ENCODE assay signal across 23 mouse cellular contexts in the genomic region with DNA sequence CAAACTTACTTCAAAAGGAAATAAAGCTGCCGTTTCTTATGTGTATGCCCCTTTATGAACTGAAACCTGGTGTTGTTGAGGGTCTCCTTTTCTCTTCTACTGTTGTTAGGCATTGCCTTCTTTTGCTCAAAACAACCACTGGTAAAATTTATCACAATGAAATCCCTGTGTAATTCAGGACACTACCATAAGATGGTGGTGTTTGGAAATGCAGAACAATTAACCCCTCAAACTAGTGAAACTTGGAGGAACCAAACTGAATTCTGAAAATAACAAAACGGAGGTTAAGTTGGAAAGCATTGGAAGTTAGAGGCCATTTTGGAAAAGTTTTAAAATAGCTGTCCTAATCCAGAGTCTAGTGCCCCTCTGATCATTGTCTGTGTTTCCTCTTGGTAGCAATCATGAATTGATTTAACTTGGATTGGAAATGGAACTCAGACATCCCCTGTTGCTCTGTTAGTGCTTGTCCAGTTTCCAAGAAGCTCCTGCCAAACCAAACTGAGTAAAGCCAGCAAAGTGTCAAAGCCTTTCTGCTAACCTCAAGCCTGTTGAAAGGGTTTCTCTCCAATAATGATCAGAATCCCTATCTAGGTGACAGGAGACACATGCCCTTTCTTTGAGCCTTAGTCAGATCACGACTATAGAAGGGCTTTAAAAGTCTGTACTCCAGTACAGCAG.
A peak's percentile ranks its signal among the peaks of the same experiment; 100 is the strongest.
DNase-seq lines count a peak whose midpoint lies in the region; ATAC-seq and TF ChIP-seq lines count a peak whose summit lies in the region.
"Had no signal": no experiment of that assay in that cellular context is flagged by ENCODE, and none has a peak within 500 bp of the region (broad histone marks: within the 10 kb centered on the region; RNA-seq: fewer than 3 reads in every experiment).

No protein-coding gene starts in this region.

- peak; percentile 41; the same call in 1 of the 2 replicates for TF ChIP-seq CTCF in kidney, postnatal 0 days (IDR thresholded peaks at IDR 0.05; ENCODE audit: low read depth)
- peak; percentile 51 for TF ChIP-seq CTCF in midbrain, postnatal 0 days (IDR thresholded peaks at IDR 0.05)
- TF ChIP-seq CTCF in brain, embryonic 14.5 days (IDR thresholded peaks at IDR 0.05; ENCODE audit: borderline replicate concordance, extremely low read depth, insufficient read depth, insufficient read length), result no peak

- H3K9ac ChIP-seq in forebrain, embryonic 14.5 days (ENCODE audit: low read length), result no peak overlapping the region
- H3K9ac ChIP-seq in forebrain, embryonic 11.5 days (ENCODE audit: low read length), result no peak overlapping the region
- no peak overlapping the region for H3K9ac ChIP-seq in kidney, postnatal 0 days (ENCODE audit: low read depth, low read length)
- no peak overlapping the region for H3K9ac ChIP-seq in kidney, embryonic 14.5 days (ENCODE audit: low read depth, low read length)
- H3K9ac ChIP-seq in midbrain, postnatal 0 days (replicated peaks; ENCODE audit: low read length, poor library complexity, severe bottlenecking), result no peak overlapping the region
- no peak overlapping the region for H3K9ac ChIP-seq in midbrain, embryonic 15.5 days
- H3K9ac ChIP-seq: embryonic facial prominence, embryonic 15.5 days; hindbrain, embryonic 14.5 days; limb, embryonic 13.5 days; liver, embryonic 14.5 days had no signal

- no peaks in the 10 kb centered on the region for H3K4me1 ChIP-seq in forebrain, embryonic 14.5 days (ENCODE audit: control insufficient read depth, insufficient read depth, low read length)
- H3K4me1 ChIP-seq in forebrain, embryonic 11.5 days (replicated peaks; ENCODE audit: control insufficient read depth, insufficient read depth, low read length), result no peaks in the 10 kb centered on the region
- H3K4me1 ChIP-seq in kidney, postnatal 0 days (replicated peaks; ENCODE audit: insufficient read depth, low read length), result no peaks in the 10 kb centered on the region
- no peaks in the 10 kb centered on the region for H3K4me1 ChIP-seq in kidney, embryonic 14.5 days (ENCODE audit: control insufficient read depth, insufficient read depth, low read length)
- no peaks in the 10 kb centered on the region for H3K4me1 ChIP-seq in midbrain, postnatal 0 days (ENCODE audit: insufficient read depth, low read length)
- no peaks in the 10 kb centered on the region for H3K4me1 ChIP-seq in midbrain, embryonic 15.5 days
- H3K4me1 ChIP-seq: embryonic facial prominence, embryonic 15.5 days; forebrain, embryonic 10.5 days; limb, embryonic 13.5 days had no signal

- H3K4me3 ChIP-seq in forebrain, embryonic 14.5 days (ENCODE audit: low read depth, low read length), result no peak overlapping the region
- H3K4me3 ChIP-seq in forebrain, embryonic 11.5 days (ENCODE audit: low read depth, low read length), result no peak overlapping the region
- H3K4me3 ChIP-seq in kidney, postnatal 0 days (replicated peaks; ENCODE audit: low read depth, low read length), result no peak overlapping the region
- H3K4me3 ChIP-seq in kidney, embryonic 14.5 days (ENCODE audit: low read length), result no peak overlapping the region
- H3K4me3 ChIP-seq in midbrain, postnatal 0 days (ENCODE audit: low read depth, low read length), result no peak overlapping the region
- no peak overlapping the region for H3K4me3 ChIP-seq in midbrain, embryonic 15.5 days
- H3K4me3 ChIP-seq: embryonic facial prominence, embryonic 15.5 days; forebrain, embryonic 10.5 days; gastrocnemius, adult 2 months; limb, embryonic 13.5 days had no signal

- H3K4me2 ChIP-seq in forebrain, embryonic 14.5 days (ENCODE audit: low read length), result no peak overlapping the region
- H3K4me2 ChIP-seq in forebrain, embryonic 11.5 days (ENCODE audit: low read depth, low read length, severe bottlenecking), result no peak overlapping the region
- no peak overlapping the region for H3K4me2 ChIP-seq in kidney, postnatal 0 days (ENCODE audit: low read length)
- no peak overlapping the region for H3K4me2 ChIP-seq in kidney, embryonic 14.5 days (replicated peaks; ENCODE audit: low read depth, low read length)
- H3K4me2 ChIP-seq in midbrain, postnatal 0 days (ENCODE audit: low read depth, low read length, poor library complexity, severe bottlenecking), result no peak overlapping the region
- no peak overlapping the region for H3K4me2 ChIP-seq in midbrain, embryonic 15.5 days
- H3K4me2 ChIP-seq: embryonic facial prominence, embryonic 15.5 days; hindbrain, embryonic 14.5 days; limb, embryonic 13.5 days had no signal

- no peak for ATAC-seq in forebrain, embryonic 14.5 days
- no peak for ATAC-seq in forebrain, embryonic 11.5 days (replicated peaks; ENCODE audit: low FRiP score)
- ATAC-seq in kidney, postnatal 0 days (replicated peaks; ENCODE audit: low FRiP score, low read depth), result no peak
- no peak for ATAC-seq in kidney, embryonic 14.5 days (ENCODE audit: low FRiP score, low TSS enrichment)
- ATAC-seq in midbrain, postnatal 0 days (ENCODE audit: low FRiP score), result no peak
- no peak for ATAC-seq in midbrain, embryonic 15.5 days (replicated peaks)
- ATAC-seq in megakaryocyte progenitor cell, adult 5-6 weeks (replicated peaks; ENCODE audit: poor library complexity), result no peak
- ATAC-seq: midbrain, embryonic 16.5 days had no signal

- DNase-seq in forebrain, embryonic 14.5 days (ENCODE audit: low spot score), result peak; percentile 9
- DNase-seq in forebrain, embryonic 11.5 days (ENCODE audit: low spot score), result no peak
- DNase-seq in kidney, postnatal 0 days (ENCODE audit: low spot score), result peak; percentile 5
- DNase-seq in midbrain, postnatal 0 days (ENCODE audit: low spot score), result peak; percentile 36
- DNase-seq in brain, embryonic 14.5 days (ENCODE audit: low read depth), result peak; percentile 44
- DNase-seq: adrenal gland, adult 2 months; cerebellum, adult 11-12 months; embryo, embryonic 11 days; gastrocnemius, adult 2 months; heart, adult 11 months; kidney, adult 11 months; kidney, postnatal 14 days; thymus, postnatal 25 days had no signal

- H3K9me3 ChIP-seq in forebrain, embryonic 14.5 days (replicated peaks; ENCODE audit: control insufficient read depth, low read length), result no peaks in the 10 kb centered on the region
- no peaks in the 10 kb centered on the region for H3K9me3 ChIP-seq in forebrain, embryonic 11.5 days (ENCODE audit: control insufficient read depth, low read length)
- H3K9me3 ChIP-seq in kidney, postnatal 0 days (replicated peaks; ENCODE audit: low read length), result no peaks in the 10 kb centered on the region
- H3K9me3 ChIP-seq in kidney, embryonic 14.5 days (ENCODE audit: control insufficient read depth, low read length), result no peaks in the 10 kb centered on the region
- H3K9me3 ChIP-seq in midbrain, postnatal 0 days (ENCODE audit: low read length), result no peaks in the 10 kb centered on the region
- no peaks in the 10 kb centered on the region for H3K9me3 ChIP-seq in midbrain, embryonic 15.5 days
- H3K9me3 ChIP-seq: embryonic facial prominence, embryonic 15.5 days; forebrain, embryonic 10.5 days; G1E; limb, embryonic 13.5 days had no signal

- H3K36me3 ChIP-seq in forebrain, embryonic 14.5 days (ENCODE audit: control insufficient read depth, insufficient read depth, low read length), result no peaks in the 10 kb centered on the region
- H3K36me3 ChIP-seq in forebrain, embryonic 11.5 days (ENCODE audit: control insufficient read depth, insufficient read depth, low read length), result no peaks in the 10 kb centered on the region
- no peaks in the 10 kb centered on the region for H3K36me3 ChIP-seq in kidney, postnatal 0 days (ENCODE audit: insufficient read depth, low read length)
- no peaks in the 10 kb centered on the region for H3K36me3 ChIP-seq in kidney, embryonic 14.5 days (ENCODE audit: control insufficient read depth, insufficient read depth, low read length)
- no peaks in the 10 kb centered on the region for H3K36me3 ChIP-seq in midbrain, postnatal 0 days (ENCODE audit: insufficient read depth, low read length)
- H3K36me3 ChIP-seq in midbrain, embryonic 15.5 days (replicated peaks), result no peaks in the 10 kb centered on the region
- H3K36me3 ChIP-seq: embryonic facial prominence, embryonic 15.5 days; forebrain, embryonic 10.5 days; G1E; limb, embryonic 13.5 days had no signal

- H3K27ac ChIP-seq in forebrain, embryonic 14.5 days (ENCODE audit: low read depth, low read length), result no peak overlapping the region
- no peak overlapping the region for H3K27ac ChIP-seq in forebrain, embryonic 11.5 days (ENCODE audit: low read depth, low read length)
- H3K27ac ChIP-seq in kidney, postnatal 0 days, result no peak overlapping the region
- no peak overlapping the region for H3K27ac ChIP-seq in kidney, embryonic 14.5 days (ENCODE audit: low read depth, low read length)
- H3K27ac ChIP-seq in midbrain, postnatal 0 days (ENCODE audit: low read depth, low read length), result no peak overlapping the region
- H3K27ac ChIP-seq in midbrain, embryonic 15.5 days, result no peak overlapping the region
- H3K27ac ChIP-seq: embryonic facial prominence, embryonic 15.5 days; forebrain, embryonic 10.5 days; gastrocnemius, adult 2 months; hindbrain, embryonic 14.5 days; limb, embryonic 13.5 days; liver, embryonic 14.5 days had no signal

- WGBS in forebrain, embryonic 14.5 days, result 63% methylated on average over 3 of the region's 3 CpGs
- 69% methylated on average over 3 of the region's 3 CpGs for WGBS in forebrain, embryonic 11.5 days
- WGBS in kidney, postnatal 0 days, result 69% methylated on average over 3 of the region's 3 CpGs
- 70% methylated on average over 3 of the region's 3 CpGs for WGBS in kidney, embryonic 14.5 days
- WGBS in midbrain, postnatal 0 days, result 59% methylated on average over 3 of the region's 3 CpGs
- WGBS in midbrain, embryonic 15.5 days, result 61% methylated on average over 3 of the region's 3 CpGs

- H3K27me3 ChIP-seq in forebrain, embryonic 14.5 days (replicated peaks; ENCODE audit: control insufficient read depth, insufficient read depth, low read length), result no peaks in the 10 kb centered on the region
- no peaks in the 10 kb centered on the region for H3K27me3 ChIP-seq in forebrain, embryonic 11.5 days (ENCODE audit: control insufficient read depth, insufficient read depth, low read length)
- H3K27me3 ChIP-seq in kidney, postnatal 0 days (ENCODE audit: insufficient read depth, low read length), result no peaks in the 10 kb centered on the region
- no peaks in the 10 kb centered on the region for H3K27me3 ChIP-seq in kidney, embryonic 14.5 days (ENCODE audit: control insufficient read depth, insufficient read depth, low read length)
- no peaks in the 10 kb centered on the region for H3K27me3 ChIP-seq in midbrain, postnatal 0 days (ENCODE audit: insufficient read depth, low read length)
- no peaks in the 10 kb centered on the region for H3K27me3 ChIP-seq in midbrain, embryonic 15.5 days (replicated peaks)
- H3K27me3 ChIP-seq: embryonic facial prominence, embryonic 15.5 days; limb, embryonic 13.5 days had no signal

- TF ChIP-seq POLR2A in brain, embryonic 14.5 days (IDR thresholded peaks at IDR 0.05; ENCODE audit: borderline replicate concordance, extremely low read depth, insufficient read depth, insufficient read length, poor library complexity, severe bottlenecking), result no peak
